Mouse (Mus musculus): ENCODE measurements around the gene 4933428G20Rik. TPM values are rescaled to one million over a fixed set of nuclear protein-coding genes. Genes with fewer than 3 reads are reported as not detected.
A peak's percentile ranks its signal among the peaks of the same experiment; 100 is the strongest.

4933428G20Rik gene
- total RNA-seq, 2 experiments from 2014 or later: 0.25 TPM; not detected in 1

- Histone ChIP-seq H3K27ac (peak overlapping the region; percentile 43), H3K4me3 (peak overlapping the region; percentile 47; the same call in 1 of the 2 replicates)
- peak in 1 of 2 experiments; percentile 44 for DNase-seq (ENCODE audit: low spot score in 2 of 2)
- TF ChIP-seq CTCF (conservative IDR thresholded peaks at IDR 0.05): no peak
Observed at GRCm38 (mm10) chr11:97441036-97441657, 59.0 kb downstream of the 4933428G20Rik start.

Other genes starting within 250 kb of the 4933428G20Rik start
- gene Npepps, start 219.7 kb downstream of the 4933428G20Rik start, total RNA-seq (2021): 100 to 1,000 TPM; 142 to 151 TPM
- gene Mrpl45, start 184.6 kb downstream of the 4933428G20Rik start, total RNA-seq (2021): 10 to 100 TPM; 24.9 to 30.3 TPM
- under 1 TPM; 0.20 to 0.33 TPM for gene Gpr179, start 148.3 kb downstream of the 4933428G20Rik start, total RNA-seq (2021)
- gene Socs7, start 137.8 kb downstream of the 4933428G20Rik start, total RNA-seq (2021): 10 to 100 TPM; 79.5 to 79.7 TPM
- gene Arhgap23, start 84.8 kb downstream of the 4933428G20Rik start, total RNA-seq (2021): 10 to 100 TPM; 66.0 to 74.1 TPM
- 100 to 1,000 TPM; 226 to 232 TPM for gene Srcin1, start 75.8 kb upstream of the 4933428G20Rik start, total RNA-seq (2021)
- gene Epop, start 129.4 kb upstream of the 4933428G20Rik start, total RNA-seq (2021): 10 to 100 TPM; 34.1 to 35.1 TPM
- 100 to 1,000 TPM; 122 to 124 TPM for gene Mllt6, start 163.1 kb upstream of the 4933428G20Rik start, total RNA-seq (2021)
- 10 to 100 TPM; 45.5 to 49.3 TPM for gene Cisd3, start 185.5 kb upstream of the 4933428G20Rik start, total RNA-seq (2021)
- gene Pcgf2, start 200.2 kb upstream of the 4933428G20Rik start, total RNA-seq (2021): 10 to 100 TPM; 29.1 to 31.1 TPM
- 100 to 1,000 TPM; 128 to 133 TPM for gene Psmb3, start 203.1 kb upstream of the 4933428G20Rik start, total RNA-seq (2021)
- gene Pip4k2b, start 244.4 kb upstream of the 4933428G20Rik start, total RNA-seq (2021): 100 to 1,000 TPM; 106 to 109 TPM